14 mouse cellular contexts compared by ENCODE assay signal in the genomic region with DNA sequence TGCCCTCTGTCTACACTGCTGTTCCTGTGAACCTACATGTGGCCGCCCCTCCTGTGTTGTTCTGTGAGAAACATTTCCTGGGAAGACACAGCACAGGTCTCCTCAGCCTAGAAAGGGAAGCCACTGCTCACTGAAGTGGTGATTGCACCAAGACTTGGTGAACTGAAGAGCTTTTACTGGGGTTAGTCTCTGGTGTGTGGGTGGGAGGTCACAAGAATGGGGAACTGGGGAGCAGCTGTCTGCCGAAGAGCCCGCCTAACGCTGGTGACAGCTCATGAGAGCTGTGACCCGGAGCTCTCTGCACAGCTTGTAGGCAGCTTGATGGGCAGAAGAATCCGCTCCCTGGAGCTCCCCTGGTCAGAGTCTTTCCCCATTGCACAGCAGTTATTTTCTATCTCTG.
"Had no signal": no experiment of that assay in that cellular context is flagged by ENCODE, and none has a peak within 500 bp of the region (broad histone marks: within the 10 kb centered on the region; RNA-seq: fewer than 3 reads in every experiment).

No protein-coding gene starts in this region.

- H3K4me2 ChIP-seq: limb, embryonic 12.5 days; liver, embryonic 13.5 days; midbrain, embryonic 13.5 days; neural tube, embryonic 15.5 days had no signal

- H3K9me3 ChIP-seq: liver, embryonic 13.5 days; midbrain, embryonic 13.5 days; neural tube, embryonic 15.5 days had no signal

- H3K36me3 ChIP-seq: limb, embryonic 12.5 days; liver, embryonic 13.5 days; midbrain, embryonic 13.5 days; neural tube, embryonic 15.5 days had no signal

- H3K27ac ChIP-seq: kidney, postnatal 0 days; limb, embryonic 12.5 days; liver, embryonic 13.5 days; midbrain, embryonic 13.5 days; neural tube, embryonic 15.5 days had no signal

- H3K9ac ChIP-seq: limb, embryonic 12.5 days; liver, embryonic 13.5 days; liver, postnatal 0 days; midbrain, embryonic 13.5 days; neural tube, embryonic 15.5 days had no signal

- H3K4me1 ChIP-seq: limb, embryonic 12.5 days; liver, embryonic 13.5 days; megakaryocyte, embryonic 14.5 days; midbrain, embryonic 13.5 days; neural tube, embryonic 15.5 days had no signal

- H3K4me3 ChIP-seq: limb, embryonic 12.5 days; liver, embryonic 13.5 days; megakaryocyte, embryonic 14.5 days; midbrain, embryonic 13.5 days; neural tube, embryonic 15.5 days had no signal

- ATAC-seq: liver, postnatal 0 days; midbrain, embryonic 13.5 days had no signal

- H3K27me3 ChIP-seq: limb, embryonic 12.5 days; liver, embryonic 13.5 days; midbrain, embryonic 13.5 days had no signal

- DNase-seq: kidney, adult 11 months; kidney, adult 9 months; kidney, postnatal 36 days; liver; liver, embryonic 13.5 days; liver, postnatal 0 days; right cerebral cortex, adult 18-20 months; right cerebral cortex, postnatal 25 days; thymus, postnatal 14 days had no signal
